Mouse (Mus musculus): ENCODE data around the gene F13b. TPM values are rescaled to one million over a fixed set of nuclear protein-coding genes. Genes with fewer than 3 reads are reported as not detected.

The F13b gene
- polyA plus RNA-seq (2021; fragmentation: Nextera tagmentation) = not detected in 2 replicates
- long read RNA-seq, experiment 1 = 0 reads
- long read RNA-seq, experiment 2 = 0 reads

GRCm38 (mm10) chr1:139501258-139501752, at the start of gene F13b:
Gene F13b (plus strand): TSS chr1:139501702.

GRCm38 (mm10) chr1:139454340-139455225, 46.9 kb upstream of the F13b start, which contains the start of gene Aspm:
Gene Aspm (plus strand): TSS chr1:139454772.

GRCm38 (mm10) chr1:139560024-139560423, 58.5 kb downstream of the F13b start, which contains the start of gene Cfhr1:
Gene Cfhr1 (minus strand): TSS chr1:139560272.

Other genes with a start within 250 kb of the F13b start
- gene Crb1, start 124.6 kb upstream of the F13b start, polyA plus RNA-seq (2021; fragmentation: Nextera tagmentation) = 0.38 and 0.53 TPM in 2 replicates
- 9.8 and 10.2 TPM in 2 replicates for gene Zbtb41, start 79.4 kb upstream of the F13b start, polyA plus RNA-seq (2021; fragmentation: Nextera tagmentation)
- 0.05 and 0.08 TPM in 2 replicates for gene Aspm, start 46.9 kb upstream of the F13b start, polyA plus RNA-seq (2021; fragmentation: Nextera tagmentation)
- not detected in 2 replicates for gene Cfhr1, start 58.6 kb downstream of the F13b start, polyA plus RNA-seq (2021; fragmentation: Nextera tagmentation)

Data from layer of hippocampus, adult 6 months (tissue).